Mouse (Mus musculus) myocyte (in vitro differentiated cells): ENCODE measurements around the gene Lyve1. TPM values are rescaled to one million over a fixed set of nuclear protein-coding genes. Genes with fewer than 3 reads are reported as not detected.

ENCODE experiments used
- H3K27me3 ChIP-seq: one replicate; pipeline ENCODE4 v1.6.1; 2011; ENCODE audit not compliant: control insufficient read depth, insufficient read depth, insufficient read length
- H3K36me3 ChIP-seq: one replicate; pipeline ENCODE4 v1.6.1; 2011; ENCODE audit not compliant: control insufficient read depth, insufficient read depth
- H3K4me2 ChIP-seq: one replicate; pipeline ENCODE4 v1.6.1; 2011; ENCODE audit warnings: low read depth, control low read depth
- H3K4me3 ChIP-seq: one replicate; pipeline ENCODE4 v1.5.1; 2011; ENCODE audit warnings: mild to moderate bottlenecking, control low read depth, moderate library complexity
- H3K79me2 ChIP-seq: one replicate; pipeline ENCODE4 v1.6.1; 2011; ENCODE audit not compliant: control insufficient read depth, insufficient read depth
- H3ac ChIP-seq: one replicate; pipeline ENCODE4 v1.6.1; 2011; ENCODE audit not compliant: control insufficient read depth, insufficient read length
- CEBPB ChIP-seq: IDR thresholded peaks from 2 replicates; pipeline ENCODE4 v1.6.1; 2011; ENCODE audit warnings: mild to moderate bottlenecking, moderate library complexity; ENCODE audit not compliant: poor library complexity, insufficient read depth, severe bottlenecking
- E2F4 ChIP-seq: IDR thresholded peaks from one replicate; pipeline ENCODE4 v1.6.1; 2011; ENCODE audit warnings: mild to moderate bottlenecking, control low read depth, moderate library complexity; ENCODE audit not compliant: insufficient read depth
- MAX ChIP-seq: IDR thresholded peaks from one replicate; pipeline ENCODE4 v1.6.1; 2011; ENCODE audit warnings: low read depth, mild to moderate bottlenecking, control low read depth
- MYOD1 ChIP-seq, 3 experiments: IDR thresholded peaks; one replicate each; pipeline ENCODE4 v1.6.1; 2011; ENCODE audit warnings: control low read depth in 2 of 3, low read depth in 2 of 3, mild to moderate bottlenecking in 2 of 3, moderate library complexity in 1 of 3; ENCODE audit not compliant: insufficient read length in 2 of 3, control insufficient read depth in 1 of 3
- MYOG ChIP-seq, 3 experiments: IDR thresholded peaks; one replicate each; pipeline ENCODE4 v1.6.1; 2011; ENCODE audit warnings: control low read depth in 2 of 3, low read depth in 2 of 3, mild to moderate bottlenecking in 2 of 3; ENCODE audit not compliant: insufficient read length in 2 of 3, control insufficient read depth in 1 of 3, insufficient read depth in 1 of 3
- POLR2A ChIP-seq: IDR thresholded peaks from one replicate; pipeline ENCODE4 v1.6.1; 2011; ENCODE audit warnings: low read depth, mild to moderate bottlenecking, control low read depth, moderate library complexity; ENCODE audit not compliant: insufficient read length
- POLR2AphosphoS2 ChIP-seq: IDR thresholded peaks from one replicate; pipeline ENCODE4 v1.6.1; 2011; ENCODE audit warnings: low read depth, control low read depth; ENCODE audit not compliant: insufficient read length
- REST ChIP-seq: IDR thresholded peaks from one replicate; pipeline ENCODE4 v1.6.1; 2011; ENCODE audit warnings: mild to moderate bottlenecking, control low read depth, moderate library complexity; ENCODE audit not compliant: insufficient read depth, insufficient read length
- SRF ChIP-seq: IDR thresholded peaks from one replicate; pipeline ENCODE4 v1.6.1; 2011; ENCODE audit warnings: low read depth; ENCODE audit not compliant: control insufficient read depth, insufficient read length
- TCF12 ChIP-seq: IDR thresholded peaks from one replicate; pipeline ENCODE4 v1.6.1; 2011; ENCODE audit warnings: mild to moderate bottlenecking, control low read depth; ENCODE audit not compliant: poor library complexity, insufficient read depth, severe bottlenecking
- TCF3 ChIP-seq: IDR thresholded peaks from one replicate; pipeline ENCODE4 v1.6.1; 2011; ENCODE audit warnings: low read depth, control low read depth; ENCODE audit not compliant: insufficient read length
- USF1 ChIP-seq: IDR thresholded peaks from one replicate; pipeline ENCODE4 v1.6.1; 2011; ENCODE audit warnings: low read depth, mild to moderate bottlenecking, control low read depth, moderate library complexity
- polyA plus RNA-seq: library from polyadenylated mRNA; unstranded; fragments of >200 nt; fragmentation: generic; extraction: Trizol; gene quantifications from one replicate; pipeline ENCODE4 v1.2.1, GENCODE M21; 2012; ENCODE audit warnings: missing spikeins

Lyve1 gene
- polyA plus RNA-seq, 1 experiment, result not detected

DNA sequence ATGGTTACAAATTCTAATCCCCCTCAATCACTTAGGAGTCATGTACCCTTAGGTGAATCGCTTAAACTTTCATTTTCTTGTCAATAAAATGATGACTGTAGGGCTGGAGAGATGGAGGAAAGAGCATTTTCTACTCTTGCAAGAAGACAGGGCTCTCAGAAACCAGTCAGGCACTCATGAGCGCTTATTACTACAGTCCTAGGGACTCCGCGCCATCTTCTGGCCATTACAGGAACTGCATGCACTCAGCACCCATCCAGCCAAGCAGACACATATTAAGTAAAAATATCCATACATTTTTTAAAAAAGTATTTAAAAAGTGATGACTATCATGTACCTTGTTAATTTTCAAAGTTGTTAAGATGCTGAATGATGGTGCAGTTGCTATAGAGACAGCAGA lies 62.0 kb downstream of the Lyve1 start:
- Histone ChIP-seq H3K79me2 (no peaks in the 10 kb centered on the region), H3ac (no peak overlapping the region), H3K4me3 (no peak overlapping the region), H3K27me3 (no peaks in the 10 kb centered on the region), H3K4me2 (no peak overlapping the region), H3K36me3 (no peaks in the 10 kb centered on the region)
- TF ChIP-seq MYOG (IDR thresholded peaks at IDR 0.05; ENCODE audit: control insufficient read depth in 1 of 3, insufficient read depth in 1 of 3, insufficient read length in 2 of 3, low read depth in 2 of 3) (no peak), MYOD1 (IDR thresholded peaks at IDR 0.05; ENCODE audit: control insufficient read depth in 1 of 3, insufficient read length in 2 of 3, low read depth in 2 of 3) (no peak), TCF12 (no peak), TCF3 (no peak), REST (no peak), POLR2AphosphoS2 (no peak), POLR2A (no peak), SRF (no peak), E2F4 (no peak), MAX (no peak), CEBPB (no peak), USF1 (no peak)

Other genes with a start within 250 kb of the Lyve1 start
- gene Sbf2, start 248.3 kb downstream of the Lyve1 start, polyA plus RNA-seq, result 11.3 TPM
- 1.2 TPM for gene Adm, start 235.6 kb downstream of the Lyve1 start, polyA plus RNA-seq
- gene Ampd3, start 95.0 kb downstream of the Lyve1 start, polyA plus RNA-seq, result 8.2 TPM
- 12.3 TPM for gene Rnf141, start 18.8 kb downstream of the Lyve1 start, polyA plus RNA-seq
- 1.2 TPM for gene Mrvi1, start 119.2 kb upstream of the Lyve1 start, polyA plus RNA-seq
- gene Ctr9, start 165.7 kb upstream of the Lyve1 start, polyA plus RNA-seq, result 16.5 TPM
- gene Eif4g2, start 219.8 kb upstream of the Lyve1 start, polyA plus RNA-seq, result 408 TPM